Mouse (Mus musculus) stomach, embryonic 16.5 days (tissue): ENCODE results near the gene Plxnd1. TPM values are rescaled to one million over a fixed set of nuclear protein-coding genes. Genes with fewer than 3 reads are reported as not detected.

Experiments used
- ATAC-seq: fragments of 200-750 bp; cut with Nextera tagmentation; 2 replicates; pipeline ENCODE4 v1.8.0; 2017; ENCODE audit warnings: moderate number of reproducible peaks, moderate TSS enrichment; ENCODE audit not compliant: insufficient read depth, low FRiP score
- H3K27ac ChIP-seq: fragments of 300-500 bp; sonication (generic); 2 replicates; pipeline ENCODE4 v1.5.1; 2014; ENCODE audit warnings: low read length
- H3K27me3 ChIP-seq: fragments of 300-500 bp; sonication (generic); 2 replicates; pipeline ENCODE4 v1.6.1; 2014; ENCODE audit warnings: low read length, control low read depth, mixed read lengths; ENCODE audit not compliant: control insufficient read depth, insufficient read depth
- H3K36me3 ChIP-seq: fragments of 300-500 bp; sonication (generic); 2 replicates; pipeline ENCODE4 v1.6.1; 2014; ENCODE audit warnings: low read length; ENCODE audit not compliant: control insufficient read depth, insufficient read depth
- H3K4me1 ChIP-seq: fragments of 300-500 bp; sonication (generic); 2 replicates; pipeline ENCODE4 v1.6.1; 2014; ENCODE audit warnings: low read length, control low read depth, mixed read lengths; ENCODE audit not compliant: control insufficient read depth, insufficient read depth
- H3K4me2 ChIP-seq: fragments of 300-500 bp; sonication (generic); 2 replicates; pipeline ENCODE4 v1.6.1; 2014; ENCODE audit warnings: low read depth, low read length, mixed read lengths
- H3K4me3 ChIP-seq: fragments of 300-500 bp; sonication (generic); replicated peaks from 2 replicates; pipeline ENCODE4 v1.5.1; 2014; ENCODE audit warnings: mild to moderate bottlenecking, low read length
- H3K9ac ChIP-seq: fragments of 300-500 bp; sonication (generic); 2 replicates; pipeline ENCODE4 v1.6.1; 2014; ENCODE audit warnings: low read length
- H3K9me3 ChIP-seq: fragments of 300-500 bp; sonication (generic); replicated peaks from 2 replicates; pipeline ENCODE4 v1.6.1; 2016; ENCODE audit warnings: low read length, control low read depth; ENCODE audit not compliant: control insufficient read depth
- WGBS: fragments of 180-500 bp; shearing (Covaris S2); extraction: QIAGEN DNeasy Blood & Tissue Kit; methylation state at CpG from one replicate; pipeline ENCODE4 v1.1.7; 2014; 5-methylcytosine and 5-hydroxymethylcytosine counted together
- polyA plus RNA-seq: library from polyadenylated mRNA; unstranded; fragments of >200 nt; fragmentation: Nextera tagmentation; extraction: Ambion mirVana; gene quantifications from 2 replicates; pipeline ENCODE4 v1.2.1, GENCODE M21; 2015

Gene Plxnd1
- polyA plus RNA-seq, 1 experiment from 2014 or later = 27.7 TPM

DNA sequence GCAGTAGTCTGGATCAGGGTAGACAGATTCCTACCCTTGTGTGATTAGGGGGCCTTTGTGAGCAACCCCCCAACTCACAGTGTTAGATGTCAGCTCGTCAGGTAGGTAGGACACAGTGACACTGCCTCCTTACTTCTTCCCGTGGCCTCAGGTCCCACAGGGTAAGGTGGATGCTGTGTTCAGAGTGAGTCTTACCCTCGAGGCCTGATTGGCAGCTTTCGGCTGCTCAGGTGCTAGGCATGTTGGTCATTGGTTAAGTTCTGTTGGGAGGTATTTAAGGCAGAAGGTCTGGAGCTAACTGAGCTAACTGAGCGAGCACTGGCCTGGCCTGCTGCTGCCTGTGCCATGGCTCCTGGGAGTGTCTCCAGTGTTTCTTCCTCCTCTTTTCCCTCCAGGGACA is 50.2 kb downstream of the Plxnd1 start, which contains the start of gene H1foo:
TSS of gene H1foo (plus strand) at position 301 of the 400 bp plus-strand sequence.
- peaks cover 5% of the 10 kb centered on the region for H3K4me1 ChIP-seq
- no peaks in the 10 kb centered on the region for H3K27me3 ChIP-seq
- ATAC-seq = no peak
- no peak within 1 kb of the TSS for H3K9ac ChIP-seq
- H3K4me3 ChIP-seq = no peak within 1 kb of the TSS
- no peak within 1 kb of the TSS for H3K27ac ChIP-seq
- WGBS = 87% methylated on average over 5 of the region's 5 CpGs
- no peaks in the 10 kb centered on the region for H3K36me3 ChIP-seq
- no peak within 1 kb of the TSS for H3K4me2 ChIP-seq
- H3K9me3 ChIP-seq = no peaks in the 10 kb centered on the region

DNA sequence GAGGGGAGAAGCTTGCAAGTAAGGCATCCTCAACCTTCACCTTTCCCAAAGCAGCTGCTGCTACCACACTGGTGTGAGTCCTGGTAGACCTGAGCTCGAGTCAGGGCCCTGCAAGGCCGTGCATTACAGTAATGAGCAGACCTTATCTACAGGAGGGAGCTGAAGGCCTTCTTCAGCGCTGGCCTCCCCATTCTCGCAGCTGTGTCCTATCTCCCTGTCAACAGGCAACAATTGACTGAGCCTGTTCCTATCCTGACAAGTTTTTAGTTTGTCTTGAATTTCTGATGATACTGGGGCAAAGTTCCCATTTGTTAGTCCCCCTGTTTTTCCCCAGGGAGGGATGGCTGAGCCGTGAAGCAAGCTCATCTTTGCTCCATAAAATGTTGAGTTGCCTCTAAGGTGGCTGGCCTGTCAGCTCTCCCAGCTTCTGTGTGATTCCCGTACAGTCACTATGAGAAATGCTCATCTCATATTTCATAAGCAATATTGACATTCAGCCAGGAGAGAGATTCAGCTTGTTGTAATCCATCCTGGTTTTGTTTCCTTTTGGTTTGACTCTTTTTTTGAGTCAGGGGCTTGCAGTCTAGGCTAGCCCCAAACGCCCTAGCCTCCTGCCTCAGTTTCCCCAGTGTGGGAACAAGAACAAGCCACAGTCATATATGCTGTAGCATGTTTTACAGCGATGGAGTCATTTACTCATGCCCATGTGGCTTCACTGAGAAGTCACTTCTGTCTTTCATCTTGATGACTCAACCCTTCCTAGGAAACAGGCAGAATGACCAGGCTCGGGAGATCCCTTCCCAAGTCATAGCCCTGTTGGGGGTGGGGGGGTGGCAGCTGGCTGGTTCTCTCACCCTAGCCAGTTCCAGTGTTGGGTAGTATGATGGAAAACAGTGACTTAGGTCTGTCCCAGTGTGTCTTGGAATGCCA is 51.0 kb downstream of the Plxnd1 start:
- H3K4me2 ChIP-seq = no peak overlapping the region
- H3K27ac ChIP-seq = no peak overlapping the region
- ATAC-seq = no peak
- no peaks in the 10 kb centered on the region for H3K36me3 ChIP-seq
- peaks cover 5% of the 10 kb centered on the region for H3K4me1 ChIP-seq
- H3K9me3 ChIP-seq = no peaks in the 10 kb centered on the region
- 55% methylated on average over 9 of the region's 9 CpGs for WGBS
- no peak overlapping the region for H3K9ac ChIP-seq
- H3K27me3 ChIP-seq = no peaks in the 10 kb centered on the region
- no peak overlapping the region for H3K4me3 ChIP-seq

DNA sequence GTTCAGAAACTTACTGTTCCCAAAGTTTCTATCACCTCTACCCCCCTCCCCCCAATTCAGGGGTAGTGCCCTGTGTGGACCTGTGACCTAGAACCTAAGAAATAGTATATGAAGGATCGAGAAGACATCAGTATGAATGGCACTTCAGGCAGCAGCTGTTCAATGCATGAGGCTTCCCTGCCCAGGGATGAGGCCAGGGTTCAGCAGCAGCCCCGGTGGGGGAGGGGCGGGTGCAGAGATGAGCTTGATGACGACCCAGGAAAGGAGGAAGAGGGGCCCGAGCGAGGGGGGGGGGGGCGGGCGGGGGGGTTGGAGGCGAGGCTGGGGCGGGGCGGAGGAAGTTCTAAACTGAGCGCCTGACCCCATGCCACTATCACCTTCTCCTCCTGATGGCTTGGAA is 53.7 kb downstream of the Plxnd1 start:
- Histone ChIP-seq H3K4me2 (no peak overlapping the region), H3K9me3 (no peaks in the 10 kb centered on the region), H3K9ac (no peak overlapping the region), H3K4me3 (no peak overlapping the region), H3K27me3 (no peaks in the 10 kb centered on the region), H3K4me1 (peaks cover 5% of the 10 kb centered on the region), H3K36me3 (no peaks in the 10 kb centered on the region), H3K27ac (no peak overlapping the region)
- no peak for ATAC-seq
- 6% methylated on average over 3 of the region's 12 CpGs for WGBS

DNA sequence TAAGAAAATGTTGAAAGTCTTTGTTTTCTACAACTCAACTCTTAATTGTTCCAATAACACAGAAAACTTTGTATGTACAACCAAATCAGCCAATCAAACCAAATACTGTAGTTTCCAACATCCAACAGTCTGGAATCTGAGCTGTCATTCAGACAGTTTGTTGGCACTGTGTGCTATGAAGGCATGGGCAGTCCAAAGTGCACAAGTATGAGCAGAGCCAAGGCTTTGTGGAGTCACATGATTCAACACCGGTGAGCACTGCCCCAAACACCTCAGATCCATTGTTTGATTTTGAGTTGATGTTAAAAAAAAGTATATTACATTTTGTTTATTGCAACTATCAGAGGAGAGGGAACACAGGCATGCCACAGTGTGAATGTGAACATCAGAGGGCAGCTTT is 54.2 kb downstream of the Plxnd1 start:
- H3K9ac ChIP-seq = no peak overlapping the region
- H3K9me3 ChIP-seq = no peaks in the 10 kb centered on the region
- H3K4me1 ChIP-seq = peaks cover 5% of the 10 kb centered on the region
- no peak overlapping the region for H3K27ac ChIP-seq
- H3K27me3 ChIP-seq = no peaks in the 10 kb centered on the region
- no peak overlapping the region for H3K4me2 ChIP-seq
- 47% methylated on average over 1 of the region's 1 CpGs for WGBS
- no peak overlapping the region for H3K4me3 ChIP-seq
- peak; percentile 56; the same call in 1 of the 2 replicates for ATAC-seq
- H3K36me3 ChIP-seq = no peaks in the 10 kb centered on the region

DNA sequence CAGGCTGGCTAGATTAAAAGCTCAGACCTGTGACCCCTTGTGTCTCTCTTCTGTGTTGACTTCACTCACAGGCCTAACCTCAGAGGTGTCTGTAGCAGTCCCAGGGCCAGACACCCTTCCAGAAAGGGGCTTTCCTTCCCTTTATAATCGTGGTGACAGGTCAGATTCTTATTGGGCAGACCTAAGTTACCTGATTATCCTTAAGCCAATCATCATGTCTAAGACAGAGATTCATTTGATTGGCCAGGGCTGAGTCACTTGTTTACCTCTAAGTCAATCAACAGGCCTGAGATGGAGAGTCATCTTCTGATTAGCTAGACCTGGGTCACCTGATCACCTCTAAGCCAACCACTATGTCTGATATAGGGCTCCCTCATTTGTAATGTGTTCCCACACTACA is 56.0 kb downstream of the Plxnd1 start:
- no peak overlapping the region for H3K9ac ChIP-seq
- no peak overlapping the region for H3K4me3 ChIP-seq
- WGBS = 59% methylated on average over 1 of the region's 1 CpGs
- no peaks in the 10 kb centered on the region for H3K36me3 ChIP-seq
- no peak for ATAC-seq
- H3K9me3 ChIP-seq = no peaks in the 10 kb centered on the region
- H3K4me1 ChIP-seq = peaks cover 5% of the 10 kb centered on the region
- H3K27me3 ChIP-seq = no peaks in the 10 kb centered on the region
- H3K4me2 ChIP-seq = no peak overlapping the region
- H3K27ac ChIP-seq = no peak overlapping the region

DNA sequence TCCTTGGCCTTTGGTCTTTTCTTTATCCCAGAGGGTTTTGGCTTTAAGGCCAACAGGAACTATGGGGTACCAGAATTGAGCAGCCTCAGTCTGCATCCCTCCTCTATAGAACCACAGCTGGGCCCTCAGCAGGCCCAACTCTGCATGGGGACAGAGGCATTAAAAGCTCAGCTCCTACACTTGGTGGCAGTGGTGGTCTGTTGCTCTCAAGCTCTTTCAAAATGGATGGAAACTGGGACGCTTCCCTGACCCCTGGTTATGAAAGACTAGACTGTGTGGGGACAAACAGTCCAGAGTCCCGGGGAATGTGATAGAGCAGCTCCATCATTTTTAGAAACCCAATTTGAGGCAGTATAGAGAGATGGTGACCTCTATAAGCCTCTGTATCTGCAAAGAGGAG is 56.8 kb downstream of the Plxnd1 start:
- Histone ChIP-seq H3K4me3 (no peak overlapping the region), H3K36me3 (no peaks in the 10 kb centered on the region), H3K9ac (no peak overlapping the region), H3K4me2 (no peak overlapping the region), H3K27ac (no peak overlapping the region), H3K27me3 (no peaks in the 10 kb centered on the region), H3K9me3 (no peaks in the 10 kb centered on the region), H3K4me1 (peaks cover 5% of the 10 kb centered on the region)
- 88% methylated on average over 2 of the region's 2 CpGs for WGBS
- no peak for ATAC-seq

DNA sequence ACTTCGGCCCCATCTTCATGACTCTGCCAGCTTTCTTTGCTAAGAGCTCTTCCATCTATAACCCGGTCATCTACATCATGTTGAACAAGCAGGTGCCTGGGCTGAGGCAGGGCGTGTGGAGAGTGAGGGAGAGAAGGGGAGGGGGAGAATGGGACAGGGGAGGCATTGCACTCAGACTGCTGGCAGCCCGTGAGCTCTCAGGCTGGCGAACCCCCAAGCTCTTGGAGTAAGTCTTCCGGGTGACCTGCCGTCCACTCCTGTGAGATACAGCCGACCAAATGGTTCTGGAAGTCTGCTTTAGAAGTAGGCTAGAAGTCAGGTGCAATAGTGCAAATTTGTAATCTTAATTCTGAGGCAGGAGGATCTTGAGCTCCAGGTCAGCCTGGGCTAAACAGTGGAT is 59.3 kb downstream of the Plxnd1 start:
- H3K9me3 ChIP-seq = no peaks in the 10 kb centered on the region
- H3K27me3 ChIP-seq = no peaks in the 10 kb centered on the region
- ATAC-seq = no peak
- 74% methylated on average over 8 of the region's 8 CpGs for WGBS
- no peaks in the 10 kb centered on the region for H3K36me3 ChIP-seq
- H3K4me2 ChIP-seq = no peak overlapping the region
- no peak overlapping the region for H3K4me3 ChIP-seq
- peaks cover 4% of the 10 kb centered on the region; the same call in 1 of the 2 replicates for H3K4me1 ChIP-seq
- no peak overlapping the region for H3K9ac ChIP-seq
- no peak overlapping the region for H3K27ac ChIP-seq

DNA sequence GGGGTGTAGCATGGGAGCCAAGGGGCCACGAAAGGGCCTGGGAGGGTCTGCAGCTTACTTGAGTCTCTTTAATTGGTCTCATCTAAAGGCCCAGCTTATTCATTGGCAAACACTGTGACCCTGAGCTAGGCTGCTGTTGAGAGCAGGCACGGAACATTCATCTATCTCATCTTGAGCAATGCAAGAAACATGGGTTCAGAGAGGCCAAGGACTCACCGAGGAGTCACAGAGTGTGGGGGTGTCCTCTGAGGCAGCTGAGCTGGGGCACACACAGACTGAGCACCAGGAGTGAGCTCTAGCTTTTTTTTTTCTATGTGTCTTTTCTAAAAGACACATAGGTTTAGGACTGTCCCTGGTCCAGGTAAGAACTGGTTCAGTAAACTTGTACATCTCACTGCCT is 62.4 kb downstream of the Plxnd1 start:
- H3K4me2 ChIP-seq = no peak overlapping the region
- WGBS = 81% methylated on average over 3 of the region's 3 CpGs
- no peak overlapping the region for H3K4me3 ChIP-seq
- no peaks in the 10 kb centered on the region for H3K36me3 ChIP-seq
- ATAC-seq = no peak
- no peaks in the 10 kb centered on the region for H3K27me3 ChIP-seq
- no peaks in the 10 kb centered on the region for H3K9me3 ChIP-seq
- no peak overlapping the region for H3K27ac ChIP-seq
- H3K9ac ChIP-seq = no peak overlapping the region
- H3K4me1 ChIP-seq = peaks cover 4% of the 10 kb centered on the region; the same call in 1 of the 2 replicates

DNA sequence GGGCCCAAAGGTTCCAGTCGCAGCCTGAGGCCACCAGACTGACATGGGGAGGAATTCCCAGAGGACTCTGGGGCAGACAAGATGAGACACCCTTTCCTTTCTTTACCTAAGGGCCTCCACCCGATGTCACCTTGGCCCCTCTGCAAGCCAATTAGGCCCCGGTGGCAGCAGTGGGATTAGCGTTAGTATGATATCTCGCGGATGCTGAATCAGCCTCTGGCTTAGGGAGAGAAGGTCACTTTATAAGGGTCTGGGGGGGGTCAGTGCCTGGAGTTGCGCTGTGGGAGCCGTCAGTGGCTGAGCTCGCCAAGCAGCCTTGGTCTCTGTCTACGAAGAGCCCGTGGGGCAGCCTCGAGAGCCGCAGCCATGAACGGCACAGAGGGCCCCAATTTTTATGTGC is 63.2 kb downstream of the Plxnd1 start, which contains the start of gene Rho:
TSS of gene Rho (plus strand) at position 110 of the 400 bp plus-strand sequence.
- Histone ChIP-seq H3K27ac (no peak within 1 kb of the TSS), H3K9ac (0 out of 2 replicates have a peak within 1 kb of the TSS, but pooled peaks have one; percentile 15), H3K4me1 (peaks cover 4% of the 10 kb centered on the region), H3K4me2 (no peak within 1 kb of the TSS), H3K4me3 (no peak within 1 kb of the TSS), H3K27me3 (no peaks in the 10 kb centered on the region), H3K9me3 (no peaks in the 10 kb centered on the region), H3K36me3 (no peaks in the 10 kb centered on the region)
- ATAC-seq = no peak
- 82% methylated on average over 14 of the region's 14 CpGs for WGBS
